Mouse (Mus musculus) kidney, adult 9 months (tissue): ENCODE measurements around the gene Nsg1.

Experiments
- DNase-seq: peaks from one replicate; pipeline ENCODE4 v3.0.0; 2022

Gene Nsg1

DNA sequence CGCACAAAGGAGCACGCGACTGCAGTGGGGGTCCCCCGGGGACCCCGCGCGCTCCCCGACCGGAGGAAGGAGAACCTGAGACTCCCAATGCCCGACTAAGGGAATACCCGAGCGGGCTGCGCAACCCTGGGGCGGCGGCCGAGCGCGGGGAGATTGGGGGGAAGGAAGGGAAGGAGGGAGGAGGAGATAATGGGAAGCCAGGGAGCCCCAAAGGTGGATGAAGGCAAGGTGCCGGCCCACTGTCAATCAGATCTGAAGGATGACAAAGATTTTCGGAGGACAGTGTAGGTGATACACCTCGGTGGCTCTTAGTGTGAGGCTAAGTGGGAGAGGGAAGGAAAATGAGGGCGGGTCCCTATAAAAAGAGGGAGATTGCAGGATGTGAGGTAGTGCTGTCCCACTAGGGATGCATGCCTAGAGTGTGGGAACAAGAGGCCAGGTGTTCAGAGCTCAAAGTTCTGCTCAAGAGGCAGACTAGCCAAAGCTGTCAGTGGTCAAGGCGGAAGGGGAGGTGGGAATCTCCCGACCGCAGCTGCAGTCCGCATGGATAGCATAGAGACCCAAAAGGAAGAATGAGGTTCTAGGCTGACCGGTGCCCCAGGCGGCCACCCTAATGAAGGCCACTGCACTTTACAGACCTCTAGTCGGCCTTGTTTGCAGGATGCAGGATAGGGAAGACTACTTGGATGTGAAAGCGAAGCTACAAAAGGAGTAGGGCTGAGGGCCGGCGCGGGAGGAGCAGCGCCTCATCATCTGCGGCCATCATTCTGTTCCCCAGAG lies at the start of gene Nsg1:
Gene Nsg1 (minus strand): TSS at position 274 of the 780 bp plus-strand sequence.
- no peak for DNase-seq

DNA sequence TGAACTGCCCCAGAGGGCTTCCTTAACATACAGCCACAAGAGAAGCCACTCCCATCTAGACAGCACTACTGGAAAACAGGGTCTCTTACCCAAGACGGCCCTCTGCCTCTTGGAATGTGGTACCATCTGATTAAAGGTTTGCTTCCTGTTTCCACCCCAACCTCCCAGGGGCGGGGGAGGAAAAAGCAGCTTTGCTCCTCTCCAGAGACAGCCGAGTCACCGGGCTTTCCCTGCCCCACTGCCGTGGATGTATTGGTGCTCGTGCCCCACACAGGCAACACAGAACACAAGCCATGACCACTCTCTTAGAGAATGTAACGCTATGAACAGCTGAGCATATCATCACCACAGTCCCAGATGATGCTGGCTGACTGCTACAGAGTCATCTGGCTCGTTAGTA lies 49.3 kb upstream of the Nsg1 start:
- no peak for DNase-seq

GRCm38 (mm10) chr5:38205303-38205726 lies 45.6 kb upstream of the Nsg1 start:
- DNase-seq = no peak

DNA sequence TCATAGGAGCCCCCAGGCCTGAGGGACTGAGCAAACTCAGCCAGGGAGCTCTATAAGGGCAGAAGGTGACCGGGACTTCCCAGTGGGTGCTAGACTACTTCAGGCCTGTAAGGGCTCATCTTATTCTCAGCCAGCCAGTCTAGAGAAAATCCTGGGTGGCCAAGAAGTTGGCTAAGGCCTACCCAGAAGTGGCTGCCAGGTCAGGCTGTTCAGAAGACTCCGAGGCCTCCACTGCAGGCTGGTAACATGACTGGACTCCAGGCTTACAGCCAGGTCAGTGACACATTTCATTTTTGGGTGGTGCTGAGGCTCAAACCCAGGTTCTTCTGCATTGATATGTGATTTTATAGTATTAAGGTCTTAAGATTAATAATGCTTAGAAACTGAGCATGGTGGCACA lies 40.0 kb upstream of the Nsg1 start:
- DNase-seq = no peak

- DNase-seq = peak; percentile 85
Measured at GRCm38 (mm10) chr5:38197482-38197823, 37.7 kb upstream of the Nsg1 start.

DNA sequence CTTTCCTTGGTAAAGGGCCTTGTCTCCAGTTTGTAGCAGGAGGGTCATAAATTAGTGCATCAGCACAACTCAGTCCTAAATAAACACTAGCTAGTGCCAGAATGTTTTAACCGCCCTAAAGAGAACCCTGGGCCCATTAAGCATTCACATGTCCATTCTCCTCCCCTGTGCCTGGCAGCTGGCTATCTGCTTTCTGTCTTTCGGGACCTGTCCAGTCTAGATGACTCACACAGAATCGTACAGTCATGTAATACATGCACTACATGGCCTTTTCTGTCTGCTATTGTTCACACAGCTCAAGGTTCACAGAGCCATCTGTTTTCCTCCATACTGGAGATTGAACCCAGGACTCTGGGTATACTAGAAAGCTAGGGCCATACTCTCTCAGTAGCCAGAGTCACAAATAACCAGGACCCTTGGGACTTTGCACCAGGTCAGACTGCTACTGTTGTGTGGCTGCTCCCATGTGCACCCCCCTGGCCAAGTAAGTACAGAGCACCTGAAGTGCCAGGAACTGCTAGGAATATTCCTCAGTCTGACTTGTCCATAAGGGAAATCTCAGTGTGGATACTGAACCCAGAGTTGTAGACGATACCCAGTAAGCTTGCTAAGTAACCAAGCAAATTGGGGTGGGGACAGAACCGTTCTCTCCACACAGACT lies 37.2 kb upstream of the Nsg1 start:
- no peak for DNase-seq

DNA sequence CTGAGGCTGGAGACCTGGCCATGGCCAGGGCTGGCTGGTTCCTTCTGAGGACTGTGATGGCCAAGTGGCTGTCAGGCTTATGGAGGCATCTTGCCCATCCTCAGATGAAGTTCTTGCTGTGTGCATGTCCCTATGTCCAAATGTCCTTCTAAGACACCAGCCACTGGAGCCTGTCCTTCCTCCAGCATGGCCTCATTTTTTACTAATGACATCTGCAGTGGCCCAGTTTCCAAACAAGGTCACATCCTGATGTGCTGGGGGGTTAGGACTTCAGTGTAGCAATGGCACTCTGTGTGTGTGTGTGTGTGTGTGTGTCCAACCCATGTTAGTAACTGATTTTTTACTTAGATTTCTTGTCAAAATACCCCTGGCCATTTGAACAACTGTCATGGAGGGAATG lies 36.2 kb upstream of the Nsg1 start:
- no peak for DNase-seq

DNA sequence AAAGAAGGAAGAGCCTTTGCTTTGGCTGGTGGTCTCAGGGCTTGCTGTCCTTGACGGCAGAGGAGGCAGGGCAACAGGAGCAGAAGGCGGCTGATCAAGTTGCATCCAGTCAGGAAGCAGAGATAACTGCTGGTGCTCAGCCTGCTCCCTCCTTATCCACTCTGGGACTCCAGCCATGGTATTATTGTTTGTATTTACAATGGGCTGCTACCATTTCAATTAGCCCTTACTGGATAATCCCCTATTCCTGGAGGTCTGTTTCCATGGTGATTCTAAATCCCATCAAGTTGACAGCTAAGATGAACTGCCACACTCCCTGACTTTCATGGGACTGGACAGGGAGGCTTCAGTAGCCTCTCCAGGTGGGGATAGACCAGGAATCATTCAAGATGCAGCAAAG lies 35.2 kb upstream of the Nsg1 start:
- DNase-seq = no peak

- DNase-seq = no peak
Measured at GRCm38 (mm10) chr5:38190907-38191306, 31.2 kb upstream of the Nsg1 start.

GRCm38 (mm10) chr5:38187006-38187405 lies 27.3 kb upstream of the Nsg1 start:
- DNase-seq = no peak

DNA sequence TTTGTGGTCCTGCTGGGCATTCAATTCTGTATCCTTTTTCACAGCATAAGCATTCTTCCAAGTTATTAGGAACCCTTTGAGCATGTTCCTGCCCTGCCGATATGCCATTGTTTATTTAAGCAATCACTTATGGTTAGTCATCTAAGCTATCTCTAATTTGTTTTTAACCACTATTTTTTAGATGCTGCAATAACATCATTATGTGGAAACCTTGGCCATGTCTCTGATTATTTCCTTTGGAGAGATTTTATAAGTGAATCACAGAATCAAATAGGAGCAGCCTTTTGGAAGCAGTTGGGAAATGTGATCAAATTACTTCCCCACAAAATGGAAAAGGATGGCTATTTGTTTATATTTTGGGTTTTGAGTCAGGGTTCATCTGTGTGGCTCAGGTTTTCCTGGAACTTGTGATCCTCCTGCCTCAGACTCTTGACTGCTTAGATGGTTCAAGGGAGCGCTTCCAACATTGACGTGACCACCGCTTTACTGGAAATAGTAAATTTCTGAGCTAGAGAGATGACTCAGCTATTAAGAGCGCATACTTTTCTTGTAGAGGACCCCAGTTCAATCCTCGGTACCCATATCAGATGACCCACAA lies 25.1 kb upstream of the Nsg1 start:
- no peak for DNase-seq

- no peak for DNase-seq
Measured at GRCm38 (mm10) chr5:38174256-38174912, 14.7 kb upstream of the Nsg1 start.

GRCm38 (mm10) chr5:38173766-38174165 lies 14.1 kb upstream of the Nsg1 start:
- DNase-seq = no peak

GRCm38 (mm10) chr5:38168497-38168896 lies 8.8 kb upstream of the Nsg1 start:
- peak; percentile 26 for DNase-seq

- peak; percentile 27 for DNase-seq
Measured at GRCm38 (mm10) chr5:38158947-38159633, 617 bp downstream of the Nsg1 start.

DNA sequence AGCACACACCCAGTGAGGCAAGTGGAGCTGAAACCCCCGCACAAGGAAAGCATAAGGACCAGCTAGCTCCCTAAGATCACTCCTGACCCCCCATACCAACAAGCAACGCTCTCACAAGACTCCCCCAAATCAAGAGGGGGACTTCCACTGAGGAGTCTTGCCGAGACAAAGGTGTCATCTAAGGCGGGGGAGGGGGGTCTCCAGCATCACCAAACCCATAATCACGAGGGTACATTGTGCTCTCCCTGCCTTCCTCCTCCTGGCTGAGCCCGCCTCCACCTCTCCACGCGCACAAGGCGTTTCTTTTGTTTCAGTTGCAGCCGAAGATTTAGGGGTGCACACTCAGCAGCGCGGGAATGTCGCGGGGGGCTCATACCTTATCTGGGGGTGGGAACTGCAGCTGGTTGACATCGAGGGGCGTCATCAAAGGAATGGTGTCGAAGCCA lies 1.2 kb downstream of the Nsg1 start:
- no peak for DNase-seq

GRCm38 (mm10) chr5:38157481-38158020 lies 2.2 kb downstream of the Nsg1 start:
- no peak for DNase-seq

GRCm38 (mm10) chr5:38153636-38154035 lies 6.1 kb downstream of the Nsg1 start:
- no peak for DNase-seq

DNA sequence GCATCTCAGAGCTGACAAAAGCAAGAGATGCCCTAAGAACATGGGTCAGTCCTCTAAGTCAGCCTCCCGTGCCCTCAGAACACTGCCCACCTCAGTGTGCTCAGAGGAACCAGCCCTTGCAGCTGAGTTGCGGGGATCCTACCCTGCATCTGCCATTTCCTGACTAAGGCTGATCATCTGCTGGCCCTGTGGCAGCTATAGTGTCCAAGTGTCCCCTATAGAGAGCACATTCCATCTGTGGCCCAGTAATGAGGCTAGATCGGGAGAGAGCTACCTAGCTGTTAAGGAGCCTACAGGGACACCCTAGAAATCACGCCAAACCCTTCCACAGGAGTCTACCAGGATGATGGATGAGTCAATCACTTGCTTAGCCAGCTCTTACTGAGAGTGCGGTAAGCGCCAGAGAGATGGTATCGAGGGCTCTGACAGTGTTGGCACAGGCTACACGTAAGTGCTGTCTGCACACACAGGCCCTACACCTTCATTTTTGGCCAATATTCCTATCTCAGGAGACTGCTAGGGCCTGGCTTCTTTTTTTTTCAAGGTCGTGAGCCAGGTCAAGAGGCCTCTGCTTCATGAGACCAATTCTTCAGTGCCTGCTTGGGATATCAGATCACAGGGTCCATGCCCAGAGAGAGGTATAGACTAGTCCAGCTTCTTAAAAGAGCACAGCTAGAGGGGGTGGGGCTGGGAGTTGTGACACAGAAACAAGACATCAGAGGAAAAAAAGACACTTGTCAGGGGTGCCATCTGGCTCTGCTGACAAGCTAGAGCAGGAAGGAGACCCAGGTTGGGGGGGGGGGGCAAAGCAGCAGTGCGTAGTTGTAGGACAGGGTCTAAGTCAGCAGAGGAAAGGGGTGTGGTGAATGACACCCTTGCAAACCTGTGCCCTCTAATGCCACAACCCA lies 7.3 kb downstream of the Nsg1 start:
- no peak for DNase-seq

GRCm38 (mm10) chr5:38151264-38151663 lies 8.4 kb downstream of the Nsg1 start:
- DNase-seq = no peak

- peak; percentile 39 for DNase-seq
Measured at GRCm38 (mm10) chr5:38146524-38146923, 13.2 kb downstream of the Nsg1 start.

GRCm38 (mm10) chr5:38140893-38141292 lies 18.8 kb downstream of the Nsg1 start:
- peak; percentile 46 for DNase-seq
